Mouse (Mus musculus) forebrain, embryonic 12.5 days (tissue): ENCODE measurements around the gene Mob1a. TPM values are rescaled to one million over a fixed set of nuclear protein-coding genes. Genes with fewer than 3 reads are reported as not detected.

ENCODE experiments used
- ATAC-seq: fragments of 200-750 bp; cut with Nextera tagmentation; 2 replicates; pipeline ENCODE4 v1.8.0; 2017; ENCODE audit warnings: moderate TSS enrichment; ENCODE audit not compliant: low FRiP score
- H3K27ac ChIP-seq: fragments of 300-500 bp; sonication (generic); 2 replicates; pipeline ENCODE4 v1.5.1; 2016; ENCODE audit warnings: mild to moderate bottlenecking
- H3K27me3 ChIP-seq: fragments of 300-500 bp; sonication (generic); 2 replicates; pipeline ENCODE4 v1.6.1; 2016; ENCODE audit warnings: mild to moderate bottlenecking
- H3K36me3 ChIP-seq: fragments of 300-500 bp; sonication (generic); replicated peaks from 2 replicates; pipeline ENCODE4 v1.6.1; 2016; ENCODE audit warnings: mild to moderate bottlenecking
- H3K4me1 ChIP-seq: fragments of 300-500 bp; sonication (generic); 2 replicates; pipeline ENCODE4 v1.6.1; 2016
- H3K4me2 ChIP-seq: fragments of 300-500 bp; sonication (generic); 2 replicates; pipeline ENCODE4 v1.6.1; 2016; ENCODE audit warnings: mild to moderate bottlenecking, moderate library complexity
- H3K4me3 ChIP-seq: fragments of 300-500 bp; sonication (generic); replicated peaks from 2 replicates; pipeline ENCODE4 v1.5.1; 2016; ENCODE audit warnings: mild to moderate bottlenecking
- H3K9ac ChIP-seq: fragments of 300-500 bp; sonication (generic); 2 replicates; pipeline ENCODE4 v1.6.1; 2016; ENCODE audit warnings: mild to moderate bottlenecking
- H3K9me3 ChIP-seq: fragments of 300-500 bp; sonication (generic); 2 replicates; pipeline ENCODE4 v1.6.1; 2016
- WGBS: fragments of 180-500 bp; shearing (Covaris S2); methylation state at CpG from one replicate; pipeline ENCODE4 v1.1.7; 2016; 5-methylcytosine and 5-hydroxymethylcytosine counted together
- polyA plus RNA-seq: library from polyadenylated mRNA; unstranded; fragments of >200 nt; fragmentation: Nextera tagmentation; extraction: Ambion mirVana; gene quantifications from 2 replicates; pipeline ENCODE4 v1.2.1, GENCODE M21; 2016

Gene Mob1a
- polyA plus RNA-seq, 1 experiment from 2014 or later, result 56.3 TPM

DNA sequence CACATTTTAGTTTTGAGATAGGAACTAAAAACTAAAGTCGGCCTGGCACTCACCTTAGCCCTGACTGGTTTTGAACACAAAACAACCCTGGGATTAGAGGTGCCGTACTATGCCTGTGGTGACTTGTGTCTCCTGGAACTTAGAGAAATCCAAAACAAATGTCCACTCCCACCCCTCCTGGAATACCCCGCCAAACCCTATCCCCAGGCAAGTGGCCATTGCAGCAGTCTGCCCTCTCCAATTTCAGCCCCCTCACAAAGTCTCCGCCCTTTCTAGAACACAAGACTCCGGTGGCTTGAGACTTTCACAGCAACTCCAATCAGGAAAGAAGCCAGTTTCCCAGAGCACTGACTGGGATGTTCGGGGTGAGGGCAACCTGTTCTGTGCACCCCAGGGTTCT is 23.1 kb downstream of the Mob1a start, which contains the start of gene Bola3:
Gene Bola3, plus strand, starts transcription at position 275 of the 400 bp plus-strand sequence.
- no peaks in the 10 kb centered on the region for H3K9me3 ChIP-seq
- H3K4me2 ChIP-seq, result peak within 1 kb of the TSS; percentile 58

DNA sequence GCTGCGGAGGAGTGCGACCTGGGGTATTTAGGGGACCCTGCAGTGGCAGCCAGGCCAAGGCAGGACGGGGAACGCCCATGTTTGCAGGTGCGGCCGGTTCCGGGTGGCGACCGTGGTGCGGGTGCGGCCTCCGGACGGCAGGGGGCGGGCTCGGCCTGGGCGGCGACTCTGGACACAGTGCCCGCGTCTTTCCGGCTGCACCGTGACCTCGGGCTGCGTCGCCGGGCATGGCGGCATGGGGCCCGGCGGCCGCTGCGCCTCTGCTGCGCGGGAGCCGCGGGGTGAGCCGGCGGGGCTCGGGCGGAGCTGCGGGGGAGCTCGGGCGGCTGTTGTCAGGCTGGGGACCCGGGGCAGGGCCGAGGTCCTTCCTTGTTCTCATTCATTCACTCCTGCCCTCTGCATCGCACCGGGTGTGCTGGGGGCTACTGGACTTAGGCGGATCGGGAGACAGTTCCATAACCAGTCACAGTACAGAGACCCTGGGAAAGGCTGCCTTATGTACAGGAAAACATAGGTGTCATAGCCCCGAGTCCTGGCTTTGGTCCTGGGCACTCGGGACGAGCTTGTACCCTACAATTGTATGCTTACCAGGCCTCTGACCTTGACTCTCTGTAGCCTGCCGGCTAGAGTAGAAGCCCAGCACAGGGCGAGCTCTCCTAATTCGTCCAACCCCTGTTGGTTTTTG is 23.6 kb downstream of the Mob1a start:
- under 1% methylated on average over 53 of the region's 53 CpGs for WGBS
- H3K4me3 ChIP-seq, result peak overlapping the region; percentile 73
- peak overlapping the region; percentile 58 for H3K4me2 ChIP-seq
- ATAC-seq, result peak; percentile 96
- no peak overlapping the region for H3K27ac ChIP-seq
- peaks cover 16% of the 10 kb centered on the region for H3K4me1 ChIP-seq
- no peaks in the 10 kb centered on the region for H3K27me3 ChIP-seq
- H3K9me3 ChIP-seq, result no peaks in the 10 kb centered on the region
- peaks cover 15% of the 10 kb centered on the region for H3K36me3 ChIP-seq
- H3K9ac ChIP-seq, result peak overlapping the region; percentile 74

More for the DNA sequence above, 23.1 kb downstream of the Mob1a start, which contains the start of gene Bola3:
- peaks cover 9% of the 10 kb centered on the region for H3K36me3 ChIP-seq
- ATAC-seq, result 0 out of 2 replicates have a peak, but pooled peaks have one; percentile 5
- WGBS, result 27% methylated on average over 6 of the region's 6 CpGs
- H3K27ac ChIP-seq, result no peak within 1 kb of the TSS
- H3K4me3 ChIP-seq, result peak within 1 kb of the TSS; percentile 73
- H3K9ac ChIP-seq, result peak within 1 kb of the TSS; percentile 74
- H3K4me1 ChIP-seq, result peaks cover 16% of the 10 kb centered on the region
- no peaks in the 10 kb centered on the region for H3K27me3 ChIP-seq

DNA sequence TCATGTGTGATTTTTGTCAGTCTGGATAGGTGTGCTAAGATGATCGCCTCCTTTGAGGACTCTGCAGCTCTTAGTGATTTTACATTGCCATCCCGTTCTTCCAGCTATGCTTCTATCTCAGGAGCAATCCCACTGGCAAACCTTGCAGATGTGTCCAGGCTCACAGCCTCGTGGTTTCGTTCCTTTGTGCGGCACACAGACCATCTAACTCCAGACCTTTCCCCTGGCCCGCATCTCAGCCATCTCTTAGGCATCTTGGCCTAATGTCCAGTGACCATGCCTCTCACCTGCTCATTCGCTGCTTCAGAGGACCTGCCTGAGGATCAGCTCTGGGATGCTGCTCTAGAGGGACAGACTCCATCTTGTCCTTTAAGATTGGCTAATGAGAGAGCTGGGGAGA is 24.4 kb downstream of the Mob1a start:
- peaks cover 16% of the 10 kb centered on the region for H3K4me1 ChIP-seq
- 83% methylated on average over 7 of the region's 7 CpGs for WGBS
- no peaks in the 10 kb centered on the region for H3K9me3 ChIP-seq
- peak overlapping the region; percentile 58 for H3K4me2 ChIP-seq
- H3K9ac ChIP-seq, result peak overlapping the region; percentile 74
- H3K36me3 ChIP-seq, result peaks cover 22% of the 10 kb centered on the region
- ATAC-seq, result no peak
- no peak overlapping the region for H3K27ac ChIP-seq
- H3K4me3 ChIP-seq, result peak overlapping the region; percentile 73
- no peaks in the 10 kb centered on the region for H3K27me3 ChIP-seq

DNA sequence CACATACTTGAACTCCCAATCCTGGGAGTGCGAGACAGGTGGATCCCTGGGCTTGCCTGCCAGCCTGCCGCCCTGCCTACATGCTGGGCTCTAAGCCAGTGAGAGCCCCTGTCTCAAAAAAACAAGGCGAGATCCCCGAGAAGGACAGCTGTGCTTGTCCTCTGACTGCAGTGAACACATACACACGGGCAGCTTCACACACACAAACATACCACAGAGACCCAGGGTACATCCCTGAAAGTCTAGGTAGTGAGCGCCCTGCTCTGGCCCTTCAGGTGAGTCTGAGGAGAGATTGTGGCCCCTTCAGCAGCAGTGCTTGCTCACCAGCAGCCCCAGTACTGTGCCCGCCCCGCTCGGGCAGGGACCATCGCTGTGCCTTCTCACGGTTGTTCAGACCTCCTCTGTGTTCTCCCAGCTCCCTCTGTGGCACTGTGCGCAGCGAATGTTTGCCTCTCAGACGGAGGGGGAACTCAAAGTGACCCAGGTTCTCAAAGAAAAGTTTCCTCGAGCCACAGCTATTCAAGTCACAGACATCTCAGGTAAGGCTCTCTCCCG is 25.1 kb downstream of the Mob1a start:
- no peak for ATAC-seq
- H3K27me3 ChIP-seq, result no peaks in the 10 kb centered on the region
- H3K27ac ChIP-seq, result no peak overlapping the region
- WGBS, result 90% methylated on average over 16 of the region's 16 CpGs
- no peak overlapping the region for H3K9ac ChIP-seq
- no peaks in the 10 kb centered on the region for H3K9me3 ChIP-seq
- peaks cover 26% of the 10 kb centered on the region for H3K36me3 ChIP-seq
- no peak overlapping the region for H3K4me3 ChIP-seq
- peaks cover 16% of the 10 kb centered on the region for H3K4me1 ChIP-seq
- no peak overlapping the region for H3K4me2 ChIP-seq

DNA sequence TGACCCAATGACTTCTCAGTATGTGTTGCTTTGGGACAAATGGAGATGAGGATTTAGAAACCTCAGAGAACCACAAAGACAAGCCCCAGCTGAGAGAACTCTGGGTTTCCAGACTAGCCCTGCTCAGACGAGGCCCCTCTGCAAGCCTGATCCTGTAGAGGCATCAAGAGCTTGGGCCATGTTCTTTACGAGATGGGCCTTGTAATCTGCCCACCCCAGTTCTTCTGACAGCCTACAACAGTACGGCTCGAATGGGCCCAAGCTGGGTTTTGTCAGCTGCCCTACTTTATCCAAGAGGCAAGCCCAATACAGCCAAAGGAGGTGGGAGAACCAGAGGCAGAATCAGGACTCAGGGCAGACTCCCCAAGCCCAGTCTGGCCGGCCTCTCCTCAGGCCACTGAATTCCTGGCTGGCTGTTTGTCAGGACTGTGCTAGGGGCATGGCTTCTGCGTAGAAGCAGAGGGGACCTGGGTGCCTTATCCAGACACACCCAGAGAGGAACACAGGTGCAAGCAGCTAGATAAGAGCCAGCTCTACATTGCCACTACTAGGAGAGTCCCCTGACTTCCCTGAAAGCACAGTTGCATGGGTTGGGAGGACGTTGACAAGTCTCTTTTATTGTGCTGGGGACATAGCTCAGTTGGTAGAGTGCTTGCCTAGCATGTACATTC is 25.8 kb downstream of the Mob1a start:
- H3K4me1 ChIP-seq, result peaks cover 16% of the 10 kb centered on the region
- 0 out of 2 replicates have a peak overlapping the region, but pooled peaks have one; percentile 13 for H3K9ac ChIP-seq
- H3K9me3 ChIP-seq, result no peaks in the 10 kb centered on the region
- peaks cover 26% of the 10 kb centered on the region for H3K36me3 ChIP-seq
- 83% methylated on average over 7 of the region's 7 CpGs for WGBS
- no peak for ATAC-seq
- H3K4me2 ChIP-seq, result no peak overlapping the region
- H3K27ac ChIP-seq, result no peak overlapping the region
- H3K27me3 ChIP-seq, result no peaks in the 10 kb centered on the region
- no peak overlapping the region for H3K4me3 ChIP-seq

DNA sequence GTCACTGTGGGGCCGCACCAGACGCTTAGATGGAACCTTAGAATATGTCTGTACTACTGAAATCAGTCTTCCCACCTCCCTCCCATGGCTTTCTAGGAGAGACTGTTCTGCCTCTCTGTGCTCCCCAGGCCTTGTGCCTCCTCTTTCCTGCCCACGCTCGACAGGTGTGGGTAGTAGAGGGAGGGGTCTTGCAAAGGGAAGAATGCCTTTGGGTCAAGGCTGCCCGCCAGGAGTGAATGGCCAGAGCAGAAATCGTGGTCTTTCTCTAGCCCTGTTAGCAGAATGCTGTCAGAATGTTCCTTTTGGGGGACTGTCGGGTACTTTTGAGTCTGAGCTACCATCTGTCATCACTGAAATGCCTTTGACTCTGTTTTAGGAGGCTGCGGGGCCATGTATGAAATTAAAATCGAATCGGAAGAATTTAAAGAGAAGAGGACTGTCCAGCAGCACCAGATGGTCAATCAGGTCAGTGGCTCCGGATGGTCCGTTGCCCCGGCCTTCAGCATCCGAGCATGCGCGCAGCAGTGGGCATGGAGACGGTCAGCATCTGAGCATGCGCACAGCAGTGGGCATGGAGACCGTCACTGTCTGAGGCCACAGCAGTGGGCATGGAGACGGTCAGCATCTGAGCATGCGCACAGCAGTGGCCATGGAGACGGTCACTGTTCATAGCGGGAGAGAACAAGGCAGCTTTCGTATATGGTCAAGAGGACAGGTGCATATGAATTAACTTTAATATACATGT is 27.0 kb downstream of the Mob1a start:
- Histone ChIP-seq H3K9ac (no peak overlapping the region), H3K27me3 (no peaks in the 10 kb centered on the region), H3K27ac (no peak overlapping the region), H3K4me3 (no peak overlapping the region), H3K36me3 (peaks cover 30% of the 10 kb centered on the region), H3K4me1 (peaks cover 16% of the 10 kb centered on the region), H3K4me2 (no peak overlapping the region), H3K9me3 (no peaks in the 10 kb centered on the region)
- no peak for ATAC-seq
- 93% methylated on average over 24 of the region's 24 CpGs for WGBS

DNA sequence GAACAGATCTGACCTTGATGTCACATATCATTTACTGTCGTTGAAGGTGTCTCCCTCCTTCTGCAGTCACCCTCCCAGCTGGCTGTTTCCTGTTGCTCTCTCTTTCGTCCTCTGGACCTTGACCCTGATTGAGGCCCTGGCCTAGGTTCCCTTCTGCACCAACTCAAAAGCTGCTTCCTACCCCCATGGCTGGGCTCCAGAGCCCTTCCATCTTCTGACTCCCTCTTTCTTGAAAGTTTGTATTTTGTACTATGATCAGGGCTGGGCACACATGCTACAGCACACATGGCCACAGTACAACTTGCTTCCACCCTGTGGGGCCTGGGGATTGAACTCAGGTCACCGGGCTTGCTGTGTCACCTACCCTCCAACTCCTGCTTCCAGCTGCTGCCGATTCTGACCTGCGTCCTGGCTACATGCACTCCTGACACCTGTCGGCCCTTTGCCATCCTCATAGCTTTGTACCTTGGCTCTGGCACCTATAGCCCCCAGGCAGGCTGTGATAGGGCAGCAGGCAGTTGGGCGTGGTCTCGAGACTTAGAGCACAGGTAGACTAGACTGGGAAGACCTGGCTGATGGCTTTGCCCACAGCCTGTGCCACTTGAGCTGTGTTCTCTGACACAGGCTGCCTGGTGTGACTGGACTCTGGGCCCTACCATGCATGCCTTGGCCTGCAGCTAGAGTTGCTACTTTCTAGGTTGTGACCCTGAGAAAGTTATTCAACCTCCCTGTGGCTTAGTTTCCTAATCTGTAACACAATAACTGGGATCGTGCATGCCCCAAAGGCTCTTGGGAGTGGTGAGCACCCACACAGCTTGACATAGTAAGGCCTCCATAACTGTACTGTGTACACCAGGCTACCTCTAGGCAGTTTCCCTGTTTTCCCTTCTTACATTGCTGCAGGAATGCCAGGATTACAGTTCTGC is 29.3 kb downstream of the Mob1a start:
- no peak overlapping the region for H3K4me2 ChIP-seq
- no peak overlapping the region for H3K27ac ChIP-seq
- ATAC-seq, result no peak
- no peak overlapping the region for H3K9ac ChIP-seq
- H3K36me3 ChIP-seq, result peaks cover 50% of the 10 kb centered on the region
- 86% methylated on average over 9 of the region's 9 CpGs for WGBS
- H3K27me3 ChIP-seq, result no peaks in the 10 kb centered on the region
- H3K9me3 ChIP-seq, result no peaks in the 10 kb centered on the region
- no peak overlapping the region for H3K4me3 ChIP-seq
- H3K4me1 ChIP-seq, result peaks cover 7% of the 10 kb centered on the region

DNA sequence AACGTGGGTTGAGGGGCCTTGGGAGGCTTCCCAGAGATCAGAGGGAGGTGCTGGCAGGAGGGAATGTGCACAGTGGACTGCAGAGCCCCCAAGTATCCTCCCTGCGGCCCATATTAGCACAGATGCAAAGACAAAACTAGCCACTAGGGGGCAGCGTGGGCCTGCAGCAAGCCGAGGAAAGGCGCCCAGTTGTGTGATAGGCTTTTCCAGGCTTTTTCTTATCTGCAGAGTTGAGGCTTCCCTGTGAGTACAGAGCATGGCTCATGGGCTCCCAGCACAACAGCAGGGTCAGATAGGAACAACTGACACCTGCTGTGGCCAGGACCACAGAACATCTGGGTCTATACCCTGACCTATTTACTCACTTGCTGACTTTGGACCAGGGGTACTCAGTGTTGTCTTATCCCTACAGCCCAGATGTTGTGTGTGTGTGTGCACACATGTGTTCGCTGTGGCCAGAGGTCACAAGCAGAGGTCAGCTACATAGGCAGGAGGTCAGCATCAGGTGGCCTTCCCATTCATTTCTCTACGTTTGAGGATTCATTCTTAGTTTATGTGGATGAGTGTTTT is 30.8 kb downstream of the Mob1a start:
- H3K27me3 ChIP-seq, result no peaks in the 10 kb centered on the region
- no peak overlapping the region for H3K9ac ChIP-seq
- H3K4me2 ChIP-seq, result no peak overlapping the region
- peaks cover 59% of the 10 kb centered on the region for H3K36me3 ChIP-seq
- H3K9me3 ChIP-seq, result no peaks in the 10 kb centered on the region
- ATAC-seq, result peak; percentile 62
- H3K27ac ChIP-seq, result no peak overlapping the region
- H3K4me3 ChIP-seq, result no peak overlapping the region
- WGBS, result 26% methylated on average over 7 of the region's 7 CpGs
- H3K4me1 ChIP-seq, result no peaks in the 10 kb centered on the region

DNA sequence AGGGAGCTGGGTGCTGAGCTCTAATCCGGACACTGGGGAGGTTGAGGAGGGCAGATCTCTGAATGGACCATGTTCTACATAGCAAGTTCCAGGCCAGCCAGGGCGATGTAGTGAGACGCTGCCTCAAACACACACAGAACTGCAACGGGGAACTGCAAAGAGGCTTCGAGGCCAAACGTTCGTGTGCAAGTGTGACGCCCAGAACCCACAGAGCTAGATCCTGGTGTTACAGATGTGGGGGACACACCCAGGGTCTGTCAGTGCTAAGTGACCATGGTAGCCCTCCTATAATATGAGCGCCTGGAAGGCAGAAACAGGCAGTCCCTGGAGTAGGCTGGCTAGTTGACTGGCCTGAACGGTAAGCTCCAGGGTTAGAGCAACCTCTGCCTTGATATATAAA is 31.6 kb downstream of the Mob1a start:
- 90% methylated on average over 10 of the region's 10 CpGs for WGBS
- no peak overlapping the region for H3K4me2 ChIP-seq
- no peaks in the 10 kb centered on the region for H3K9me3 ChIP-seq
- no peaks in the 10 kb centered on the region for H3K4me1 ChIP-seq
- no peak overlapping the region for H3K27ac ChIP-seq
- H3K4me3 ChIP-seq, result no peak overlapping the region
- H3K9ac ChIP-seq, result no peak overlapping the region
- H3K27me3 ChIP-seq, result no peaks in the 10 kb centered on the region
- no peak for ATAC-seq
- H3K36me3 ChIP-seq, result peaks cover 63% of the 10 kb centered on the region

DNA sequence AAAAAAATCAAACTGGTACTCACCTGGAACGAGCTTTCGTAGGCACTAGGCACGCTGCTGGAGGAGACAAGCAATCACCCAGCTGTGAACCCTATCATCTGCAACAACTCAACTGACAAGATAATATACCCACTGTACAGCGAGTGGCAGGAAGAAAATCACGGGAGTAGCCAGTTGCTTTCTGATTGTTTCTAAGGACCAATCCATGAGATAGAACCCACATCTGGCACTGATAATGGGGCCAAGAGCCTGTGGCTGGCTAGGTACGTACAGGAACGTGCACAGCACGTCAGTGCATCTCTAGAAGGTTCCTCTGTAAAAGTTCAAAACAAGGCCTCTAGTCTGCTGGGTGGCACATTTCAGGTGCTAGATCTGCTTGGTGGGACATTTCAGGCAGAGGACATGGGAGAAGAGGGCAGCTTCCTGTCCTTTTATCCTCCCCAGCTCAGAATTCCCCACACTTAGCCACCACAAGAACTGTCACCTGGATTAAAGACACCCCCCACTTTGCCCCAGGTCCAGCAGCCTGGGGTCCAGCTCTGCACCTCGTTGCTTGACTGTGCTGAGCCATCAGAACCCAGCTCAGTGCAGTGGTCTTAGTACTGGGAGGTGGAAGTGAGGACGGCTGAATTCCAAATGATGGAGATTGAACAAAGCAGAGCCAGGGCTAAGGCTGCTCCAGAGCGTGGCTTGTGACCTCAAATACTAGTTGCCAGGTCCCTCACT is 35.9 kb downstream of the Mob1a start:
- no peaks in the 10 kb centered on the region for H3K9me3 ChIP-seq
- H3K4me3 ChIP-seq, result no peak overlapping the region
- no peaks in the 10 kb centered on the region for H3K4me1 ChIP-seq
- H3K27ac ChIP-seq, result no peak overlapping the region
- peaks cover 55% of the 10 kb centered on the region for H3K36me3 ChIP-seq
- H3K4me2 ChIP-seq, result no peak overlapping the region
- no peaks in the 10 kb centered on the region for H3K27me3 ChIP-seq
- ATAC-seq, result no peak
- 84% methylated on average over 11 of the region's 11 CpGs for WGBS
- no peak overlapping the region for H3K9ac ChIP-seq

DNA sequence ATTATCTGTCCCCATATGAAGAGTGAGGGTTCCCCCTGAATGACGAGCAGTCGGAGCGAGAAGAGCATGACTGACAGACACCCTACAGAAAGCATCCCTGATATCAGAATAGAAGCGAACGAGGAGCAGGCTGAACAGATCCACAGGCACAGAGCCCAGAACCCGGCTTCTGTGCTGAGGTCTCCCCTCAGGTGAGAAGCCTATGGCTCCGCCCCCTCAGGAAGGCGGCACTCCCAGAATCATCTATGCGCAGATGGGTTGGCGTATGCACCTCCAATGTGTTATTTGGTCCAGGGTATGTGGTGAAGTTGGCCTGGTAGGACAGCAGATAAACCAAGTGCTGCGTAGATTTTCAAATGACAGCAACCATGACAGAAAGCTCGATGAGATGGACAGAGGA is 37.3 kb downstream of the Mob1a start:
- Histone ChIP-seq H3K9ac (no peak overlapping the region), H3K4me2 (no peak overlapping the region), H3K36me3 (peaks cover 63% of the 10 kb centered on the region), H3K4me1 (no peaks in the 10 kb centered on the region), H3K27me3 (no peaks in the 10 kb centered on the region), H3K9me3 (no peaks in the 10 kb centered on the region), H3K27ac (no peak overlapping the region), H3K4me3 (no peak overlapping the region)
- ATAC-seq, result no peak
- WGBS, result 92% methylated on average over 12 of the region's 12 CpGs
